Mouse (Mus musculus) erythroblast, adult 5-6 weeks (primary cell): ENCODE results near the gene Gm20422. TPM values are rescaled to one million over a fixed set of nuclear protein-coding genes. Genes with fewer than 3 reads are reported as not detected.
"Not testable (repeated sequence)": the region's sequence is repeated elsewhere in the genome, so short reads cannot be mapped to it uniquely, and the experiment has no call there.

ENCODE experiments used
- ATAC-seq: replicated peaks from 2 replicates; pipeline ENCODE4 v1.8.0; 2016; ENCODE audit warnings: moderate number of reproducible peaks, mild to moderate bottlenecking, moderate TSS enrichment, inconsistent platforms; ENCODE audit not compliant: poor library complexity, low FRiP score, severe bottlenecking
- total RNA-seq, 2 experiments: library from RNA; stranded (forward) in 1 of 2; stranded (reverse) in 1 of 2; fragments of 150-400 nt in 1 of 2; fragments of 200-764, 138-1000 nt in 1 of 2; gene quantifications; 2 replicates each; pipeline versions ENCODE4 v1.2.3 to v1.2.4; 2015 to 2017; ENCODE audit warnings: low replicate concordance in 2 of 2

The Gm20422 gene
- total RNA-seq, 2 experiments from 2014 or later = not detected

DNA sequence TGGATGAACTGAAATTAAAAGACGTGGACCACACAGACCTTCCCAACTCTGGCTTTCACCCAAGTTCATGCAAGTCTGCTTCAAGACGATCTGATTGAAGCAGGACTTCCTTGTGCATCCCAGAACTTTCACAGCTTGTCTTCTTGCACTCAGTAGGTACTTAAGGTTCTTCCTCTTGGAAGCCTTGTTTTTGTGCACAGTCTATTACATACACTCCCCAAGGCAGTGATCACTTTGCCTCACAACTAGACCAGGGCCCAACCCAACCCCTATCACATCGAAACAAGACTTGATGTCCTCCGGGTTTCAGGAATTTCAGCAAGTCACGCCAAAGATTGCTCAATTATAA, 57.5 kb downstream of the Gm20422 start:
- peak; percentile 17 for ATAC-seq

DNA sequence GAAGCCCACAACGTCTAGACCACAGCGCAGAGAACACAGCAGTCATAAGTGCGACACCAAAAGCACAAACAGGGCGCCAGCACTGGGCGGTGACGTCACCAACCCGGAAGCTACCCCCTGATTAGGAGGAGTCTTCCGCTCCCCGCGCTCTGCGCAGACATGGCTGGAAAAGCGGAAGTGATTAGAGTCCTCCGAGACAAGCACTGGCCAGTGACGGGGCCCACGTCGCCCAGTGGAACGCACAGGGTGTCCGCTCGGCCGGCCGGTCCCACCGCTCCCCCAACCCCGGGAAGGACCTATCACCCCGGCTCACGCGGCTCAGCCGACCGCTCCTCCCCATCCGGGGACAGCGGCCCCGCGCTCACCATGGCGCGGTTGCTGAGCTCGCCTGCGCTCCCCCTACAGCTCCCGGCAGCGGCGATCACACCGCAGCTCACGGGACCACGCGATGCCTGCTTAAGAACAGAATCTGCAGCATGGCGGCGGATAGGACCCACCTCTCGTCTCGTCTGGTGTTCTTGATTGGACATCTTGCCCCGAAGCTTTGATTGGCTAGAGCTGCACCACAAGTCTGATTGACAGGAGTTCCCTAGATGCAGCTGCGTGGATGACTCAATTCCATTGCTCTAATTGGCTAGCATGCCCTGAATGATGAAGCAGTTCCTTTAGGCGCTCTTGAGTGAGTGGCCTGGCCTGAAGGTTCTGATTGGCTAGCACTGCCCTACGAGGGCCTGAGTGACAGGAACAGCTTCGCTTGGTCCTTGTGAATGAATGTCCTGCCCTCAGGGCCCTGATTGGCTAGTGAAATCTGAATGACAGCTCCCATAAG, 58.1 kb downstream of the Gm20422 start:
- peak; percentile 95 for ATAC-seq

DNA sequence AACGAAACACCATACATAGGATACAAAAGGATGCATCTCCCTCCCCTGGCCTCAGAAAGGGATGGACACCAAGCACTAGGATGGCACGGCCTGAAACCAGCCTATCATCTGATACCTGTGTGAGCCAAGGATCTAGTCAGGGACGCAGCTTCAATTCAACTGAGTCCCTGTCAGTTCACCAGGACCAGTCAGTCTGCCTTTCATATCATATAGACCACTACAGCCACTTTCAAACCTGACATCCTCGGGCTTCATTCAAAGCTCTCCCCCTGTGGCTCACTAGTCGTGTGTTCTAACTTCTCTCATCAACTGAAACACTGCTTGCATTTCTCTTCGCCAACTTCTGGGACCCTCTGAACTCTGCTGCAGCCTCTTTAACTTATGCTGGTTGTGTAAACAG, 59.3 kb downstream of the Gm20422 start:
- no peak for ATAC-seq

GRCm38 (mm10) chr8:69713516-69713915, 61.2 kb downstream of the Gm20422 start:
- no peak for ATAC-seq

- not testable (repeated sequence) for ATAC-seq
Measured at GRCm38 (mm10) chr8:69710624-69711023, 64.1 kb downstream of the Gm20422 start, which contains the start of gene Zfp869. Gene Zfp869 (minus strand): TSS chr8:69710724.

DNA sequence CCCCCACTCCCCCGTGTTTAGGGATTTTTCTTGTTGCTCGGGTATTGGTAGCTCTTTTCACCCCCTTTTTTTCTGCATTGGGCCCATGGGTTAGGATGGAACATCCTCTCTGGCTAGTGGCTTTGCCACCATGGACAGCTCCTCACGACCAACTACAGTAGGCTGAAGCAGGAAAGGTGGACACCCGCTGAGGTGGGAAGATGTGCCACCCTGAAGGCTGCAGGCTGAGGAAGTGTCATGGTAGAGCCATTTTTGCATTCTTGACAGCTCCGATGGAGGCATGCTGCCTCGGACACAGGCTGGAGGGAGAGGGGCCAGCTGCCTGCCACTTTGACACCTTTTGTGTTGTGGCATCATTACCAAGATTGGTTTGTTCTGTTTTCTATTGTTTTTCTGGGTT, 72.9 kb downstream of the Gm20422 start:
- no peak for ATAC-seq

Other genes with a start within 250 kb of the Gm20422 start
- 9.4 and 19.4 TPM in 2 replicates for gene Zfp868, start 149.3 kb downstream of the Gm20422 start, total RNA-seq (2015; ENCODE audit: low replicate concordance)
- 9.4 and 9.9 TPM in 2 replicates for gene Zfp868, start 149.3 kb downstream of the Gm20422 start, total RNA-seq (2017; ENCODE audit: low replicate concordance)
- not detected in 2 replicates for gene Zfp964, start 120.4 kb downstream of the Gm20422 start, total RNA-seq (2015; ENCODE audit: low replicate concordance)
- 0.09 and 0.14 TPM in 2 replicates for gene Zfp964, start 120.4 kb downstream of the Gm20422 start, total RNA-seq (2017; ENCODE audit: low replicate concordance)
- gene Zfp869, start 64.2 kb downstream of the Gm20422 start, total RNA-seq (2015; ENCODE audit: low replicate concordance) = 10.7 and 15.6 TPM in 2 replicates
- 23.1 and 30.1 TPM in 2 replicates for gene Zfp869, start 64.2 kb downstream of the Gm20422 start, total RNA-seq (2017; ENCODE audit: low replicate concordance)
- 5.2 and 7.1 TPM in 2 replicates for gene Zfp963, start 24.9 kb downstream of the Gm20422 start, total RNA-seq (2015; ENCODE audit: low replicate concordance)
- gene Zfp963, start 24.9 kb downstream of the Gm20422 start, total RNA-seq (2017; ENCODE audit: low replicate concordance) = 3.2 and 3.7 TPM in 2 replicates
- gene Atp13a1, start 16.3 kb upstream of the Gm20422 start, total RNA-seq (2015; ENCODE audit: low replicate concordance) = 9.2 and 9.4 TPM in 2 replicates
- gene Atp13a1, start 16.3 kb upstream of the Gm20422 start, total RNA-seq (2017; ENCODE audit: low replicate concordance) = 3.7 and 3.9 TPM in 2 replicates
- gene Zfp866, start 16.3 kb upstream of the Gm20422 start, total RNA-seq (2015; ENCODE audit: low replicate concordance) = 13.1 and 14.0 TPM in 2 replicates
- gene Zfp866, start 16.3 kb upstream of the Gm20422 start, total RNA-seq (2017; ENCODE audit: low replicate concordance) = 21.1 and 28.6 TPM in 2 replicates
- gene Gmip, start 33.8 kb upstream of the Gm20422 start, total RNA-seq (2015; ENCODE audit: low replicate concordance) = 14.2 and 20.1 TPM in 2 replicates
- gene Gmip, start 33.8 kb upstream of the Gm20422 start, total RNA-seq (2017; ENCODE audit: low replicate concordance) = 15.5 and 24.4 TPM in 2 replicates
- gene Lpar2, start 47.5 kb upstream of the Gm20422 start, total RNA-seq (2015; ENCODE audit: low replicate concordance) = 0.77 and 1.3 TPM in 2 replicates
- 0.28 and 0.85 TPM in 2 replicates for gene Lpar2, start 47.5 kb upstream of the Gm20422 start, total RNA-seq (2017; ENCODE audit: low replicate concordance)
- 1.5 and 2.1 TPM in 2 replicates for gene Pbx4, start 57.6 kb upstream of the Gm20422 start, total RNA-seq (2015; ENCODE audit: low replicate concordance)
- gene Pbx4, start 57.6 kb upstream of the Gm20422 start, total RNA-seq (2017; ENCODE audit: low replicate concordance) = 2.8 TPM in 1 of 2 replicates, not detected in the other
- gene Cilp2, start 112.8 kb upstream of the Gm20422 start, total RNA-seq (2015; ENCODE audit: low replicate concordance) = not detected in 2 replicates
- gene Cilp2, start 112.8 kb upstream of the Gm20422 start, total RNA-seq (2017; ENCODE audit: low replicate concordance) = not detected in 2 replicates
- not detected in 2 replicates for gene Tssk6, start 127.3 kb upstream of the Gm20422 start, total RNA-seq (2015; ENCODE audit: low replicate concordance)
- gene Tssk6, start 127.3 kb upstream of the Gm20422 start, total RNA-seq (2017; ENCODE audit: low replicate concordance) = 0.28 and 0.94 TPM in 2 replicates
- gene Ndufa13, start 127.7 kb upstream of the Gm20422 start, total RNA-seq (2015; ENCODE audit: low replicate concordance) = 16.1 and 18.2 TPM in 2 replicates
- gene Ndufa13, start 127.7 kb upstream of the Gm20422 start, total RNA-seq (2017; ENCODE audit: low replicate concordance) = 27.2 and 32.9 TPM in 2 replicates
- gene Yjefn3, start 127.8 kb upstream of the Gm20422 start, total RNA-seq (2015; ENCODE audit: low replicate concordance) = not detected in 2 replicates
- not detected in 2 replicates for gene Yjefn3, start 127.8 kb upstream of the Gm20422 start, total RNA-seq (2017; ENCODE audit: low replicate concordance)
- 22.8 and 30.2 TPM in 2 replicates for gene Gatad2a, start 221.5 kb upstream of the Gm20422 start, total RNA-seq (2015; ENCODE audit: low replicate concordance)
- 25.7 and 31.8 TPM in 2 replicates for gene Gatad2a, start 221.5 kb upstream of the Gm20422 start, total RNA-seq (2017; ENCODE audit: low replicate concordance)